Mouse (Mus musculus) G1E (cell line): ENCODE data around the gene Sik3.
"Not testable (repeated sequence)": the region's sequence is repeated elsewhere in the genome, so short reads cannot be mapped to it uniquely, and the experiment has no call there.

Experiments
- CTCF ChIP-seq: IDR thresholded peaks from 2 replicates; pipeline ENCODE4 v1.5.1; 2012; ENCODE audit warnings: low read depth, low read length, inconsistent platforms, mixed read lengths
- GATA1 ChIP-seq: IDR thresholded peaks from 2 replicates; pipeline ENCODE4 v1.6.1; 2012; ENCODE audit warnings: borderline replicate concordance, low read length, inconsistent platforms, mixed read lengths
- GATA2 ChIP-seq: IDR thresholded peaks from 2 replicates; pipeline ENCODE4 v1.6.1; 2012; ENCODE audit warnings: low read depth, low read length, inconsistent platforms, borderline replicate concordance
- TAL1 ChIP-seq: conservative IDR thresholded peaks from 2 replicates; pipeline ENCODE4 v1.6.1; 2012; ENCODE audit warnings: low read depth, low read length, inconsistent platforms, mixed read lengths

GRCm38 (mm10) chr9:46132821-46133220, 120.2 kb downstream of the Sik3 start:
- not testable (repeated sequence) for TF ChIP-seq TAL1, CTCF, GATA2, GATA1
